ENCODE assay signal across 14 mouse cellular contexts in the genomic region with DNA sequence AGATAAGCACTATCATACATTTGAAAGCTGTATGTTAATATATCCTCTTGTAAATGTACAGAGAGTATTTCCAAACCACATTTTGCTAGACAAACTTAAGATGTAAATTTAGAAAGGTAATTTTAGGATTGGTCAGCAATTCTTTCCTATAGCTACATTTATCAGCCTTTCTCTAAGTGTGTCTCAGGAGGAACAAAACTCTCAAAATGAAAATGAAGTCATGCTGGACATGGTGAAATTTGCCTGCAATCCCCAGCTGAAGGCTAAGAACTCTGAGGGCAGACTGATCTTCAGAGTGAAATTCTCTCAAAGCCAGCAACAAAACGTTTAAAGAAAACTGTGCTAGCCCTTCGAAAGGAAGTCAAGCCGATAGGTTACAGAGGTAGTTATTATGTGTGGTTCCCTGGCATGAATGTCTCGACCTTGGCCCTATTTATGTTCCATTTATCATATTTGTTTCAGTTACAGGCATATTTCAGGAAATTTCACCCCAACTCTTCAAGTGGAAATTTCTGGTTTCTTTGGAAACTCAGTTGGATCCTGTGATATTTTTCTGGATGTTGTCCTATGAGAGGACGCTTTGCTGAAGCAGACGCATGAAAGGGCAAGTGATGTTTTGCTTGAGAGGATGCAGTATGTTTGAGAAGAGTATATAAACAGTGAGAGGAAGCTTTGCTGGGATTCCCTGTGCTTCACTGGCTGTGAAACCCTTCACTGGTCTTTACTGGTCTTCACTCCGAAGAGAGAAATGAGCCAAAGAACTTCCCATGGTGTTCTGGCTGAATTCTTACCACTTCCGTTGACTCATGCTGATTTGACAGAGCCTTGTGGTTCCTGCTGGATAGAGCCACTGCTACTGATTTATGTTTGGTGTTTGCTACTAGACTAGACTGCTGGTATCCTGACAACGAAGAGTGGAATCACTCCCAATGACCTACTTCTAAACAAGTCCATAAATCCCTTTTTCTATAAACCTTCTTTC. TPM values are rescaled to one million over a fixed set of nuclear protein-coding genes. Genes with fewer than 3 reads are reported as not detected.
DNase-seq lines count a peak whose midpoint lies in the region; ATAC-seq and TF ChIP-seq lines count a peak whose summit lies in the region.
"Had no signal": no experiment of that assay in that cellular context is flagged by ENCODE, and none has a peak within 500 bp of the region (broad histone marks: within the 10 kb centered on the region; RNA-seq: fewer than 3 reads in every experiment).

No protein-coding gene starts in this region.

- TF ChIP-seq CTCF in lung, postnatal 0 days (IDR thresholded peaks at IDR 0.05): no peak
- no peak for TF ChIP-seq CTCF in layer of hippocampus, adult 2 months (conservative IDR thresholded peaks at IDR 0.05)

- no peak for TF ChIP-seq EP300 in lung, postnatal 0 days (IDR thresholded peaks at IDR 0.05)

- WGBS in lung, postnatal 0 days: 70% methylated on average over 9 of the region's 9 CpGs

- no peaks in the 10 kb centered on the region for H3K9me3 ChIP-seq in lung, postnatal 0 days (ENCODE audit: low read length)
- H3K9me3 ChIP-seq: embryonic facial prominence, embryonic 13.5 days; hindbrain, embryonic 12.5 days had no signal

- no peaks in the 10 kb centered on the region for H3K4me1 ChIP-seq in lung, postnatal 0 days (ENCODE audit: insufficient read depth, low read depth, low read length)
- H3K4me1 ChIP-seq: embryonic facial prominence, embryonic 13.5 days; hindbrain, embryonic 12.5 days had no signal

- no peak overlapping the region for H3K27ac ChIP-seq in lung, postnatal 0 days (ENCODE audit: low read length)
- H3K27ac ChIP-seq in layer of hippocampus, adult 2 months: no peak overlapping the region
- H3K27ac ChIP-seq: embryonic facial prominence, embryonic 13.5 days; hindbrain, embryonic 12.5 days had no signal

- no peaks in the 10 kb centered on the region for H3K27me3 ChIP-seq in lung, postnatal 0 days (replicated peaks; ENCODE audit: insufficient read depth, low read length)
- H3K27me3 ChIP-seq: embryonic facial prominence, embryonic 13.5 days; hindbrain, embryonic 12.5 days had no signal

- H3K4me3 ChIP-seq in lung, postnatal 0 days (ENCODE audit: low read depth, low read length): no peak overlapping the region
- H3K4me3 ChIP-seq in layer of hippocampus, adult 2 months: no peak overlapping the region
- H3K4me3 ChIP-seq: embryonic facial prominence, embryonic 13.5 days; hindbrain, embryonic 12.5 days had no signal

- peak; percentile 38 to 79 for DNase-seq in adrenal gland, adult (ENCODE audit: inconsistent age in 2 of 2, low spot score in 1 of 2)
- no peak for DNase-seq in adrenal gland, postnatal 25 days
- peak; percentile 9 for DNase-seq in lung, postnatal 0 days (ENCODE audit: low spot score)
- DNase-seq in lung, postnatal 14 days: no peak
- DNase-seq in natural killer cell, adult 2 months (ENCODE audit: low spot score in 2 of 2): peak; percentile 27 to 53
- DNase-seq in layer of hippocampus, adult 8-10 months (ENCODE audit: low spot score in 2 of 2): no peak
- DNase-seq in layer of hippocampus, adult 2 months (ENCODE audit: low spot score in 2 of 2): no peak
- DNase-seq: B cell, adult 2 months; cerebellum, adult 9-11 months; spleen, adult 18-20 months; thymus, adult 2 months had no signal

- H3K9ac ChIP-seq in lung, postnatal 0 days (replicated peaks; ENCODE audit: low read depth): no peak overlapping the region
- H3K9ac ChIP-seq: embryonic facial prominence, embryonic 13.5 days; hindbrain, embryonic 12.5 days had no signal

- H3K4me2 ChIP-seq in lung, postnatal 0 days (replicated peaks; ENCODE audit: low read depth, low read length): no peak overlapping the region
- H3K4me2 ChIP-seq: embryonic facial prominence, embryonic 13.5 days; hindbrain, embryonic 12.5 days had no signal

- H3K36me3 ChIP-seq in lung, postnatal 0 days (ENCODE audit: insufficient read depth, low read length): no peaks in the 10 kb centered on the region
- H3K36me3 ChIP-seq: embryonic facial prominence, embryonic 13.5 days; hindbrain, embryonic 12.5 days had no signal

- ATAC-seq in lung, postnatal 0 days: no peak
- ATAC-seq in common myeloid progenitor, adult 5-6 weeks (replicated peaks; ENCODE audit: low read depth, poor library complexity, severe bottlenecking): peak; percentile 18

RNA-seq across cellular contexts. Expression of gene Fbxo48, which starts 49.5 kb away (rescaled TPM):
- 1.6 and 1.7 TPM in 2 replicates for total RNA-seq in adrenal gland, postnatal 25 days (2021)
- 0.11 and 0.20 TPM in 2 replicates for polyA plus RNA-seq in lung, postnatal 0 days (2015; fragmentation: Nextera tagmentation; extraction: Ambion mirVana)
- total RNA-seq in common myeloid progenitor, adult 5-6 weeks (2017): 9.1 and 14.3 TPM in 2 replicates
- total RNA-seq in layer of hippocampus, adult 8-10 months (2022): 1 to 10 TPM; 1.3 to 1.7 (median 1.3) TPM
- 1 to 10 TPM; 1.7 to 2.7 TPM for total RNA-seq in layer of hippocampus, adult 2 months (2021)

RNA-seq across cellular contexts. Expression of gene Cnrip1, which starts 50.7 kb away (rescaled TPM):
- total RNA-seq in adrenal gland, postnatal 25 days (2021): 12.9 and 21.7 TPM in 2 replicates
- 22.2 and 24.0 TPM in 2 replicates for polyA plus RNA-seq in lung, postnatal 0 days (2015; fragmentation: Nextera tagmentation; extraction: Ambion mirVana)
- total RNA-seq in common myeloid progenitor, adult 5-6 weeks (2017): 3.8 and 5.7 TPM in 2 replicates
- 100 to 1,000 TPM; 106 to 112 (median 111) TPM for total RNA-seq in layer of hippocampus, adult 8-10 months (2022)
- total RNA-seq in layer of hippocampus, adult 2 months (2021): 100 to 1,000 TPM; 123 to 124 TPM

RNA-seq across cellular contexts. Expression of gene Plek, which starts 51.5 kb away (rescaled TPM):
- total RNA-seq in adrenal gland, postnatal 25 days (2021): 2.7 and 2.9 TPM in 2 replicates
- polyA plus RNA-seq in lung, postnatal 0 days (2015; fragmentation: Nextera tagmentation; extraction: Ambion mirVana): 9.9 and 16.7 TPM in 2 replicates
- total RNA-seq in common myeloid progenitor, adult 5-6 weeks (2017): 144 and 147 TPM in 2 replicates
- total RNA-seq in layer of hippocampus, adult 8-10 months (2022): 10 to 100 TPM in 2 of 4 experiments, 1 to 10 TPM in 2; 6.0 to 39.3 (median 21.0) TPM
- 1 to 10 TPM; 6.9 TPM for total RNA-seq in layer of hippocampus, adult 2 months (2021)

Comparison
In these comparisons a context has a peak if more than half of its experiments do, and no peak if none do; other contexts are left out.
1. DNase-seq: peak in adrenal gland, adult (2 of 2), lung, postnatal 0 days (single experiment) and natural killer cell, adult 2 months (2 of 2); none in adrenal gland, postnatal 25 days (single experiment), lung, postnatal 14 days (single experiment), layer of hippocampus, adult 8-10 months (0 of 2) and layer of hippocampus, adult 2 months (0 of 2).